Mouse (Mus musculus): ENCODE measurements around the gene Kiz. TPM values are rescaled to one million over a fixed set of nuclear protein-coding genes. Genes with fewer than 3 reads are reported as not detected.

Kiz gene
- polyA plus RNA-seq, 1 experiment from 2014 or later: 31.6 TPM

DNA sequence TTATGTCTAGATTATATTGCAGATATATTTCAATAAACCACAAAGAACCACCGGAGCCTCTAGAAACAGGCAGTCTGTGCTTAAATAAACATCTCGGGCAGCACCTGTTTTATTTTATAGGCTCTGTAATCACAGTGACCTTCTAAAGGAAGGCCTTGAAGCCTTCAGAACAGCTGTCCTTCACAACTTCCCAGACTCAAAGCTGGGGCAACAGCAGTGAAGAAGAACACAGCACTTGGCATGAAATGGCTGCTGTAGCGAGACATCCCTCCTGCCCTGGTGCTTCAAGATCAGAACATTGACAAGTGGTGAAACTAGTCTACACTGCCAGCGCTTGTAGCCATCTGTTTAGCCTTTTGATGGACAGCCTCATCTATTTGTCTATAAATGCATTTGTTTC, 70.2 kb downstream of the Kiz start:
- Histone ChIP-seq H3K9ac (no peak overlapping the region), H3K9me3 (ENCODE audit: low read depth, low read length) (no peaks in the 10 kb centered on the region), H3K27me3 (ENCODE audit: insufficient read depth, low read length) (no peaks in the 10 kb centered on the region), H3K4me2 (no peak overlapping the region), H3K27ac (ENCODE audit: low read depth) (no peak overlapping the region), H3K4me3 (ENCODE audit: low read depth, low read length) (no peak overlapping the region), H3K36me3 (ENCODE audit: insufficient read depth) (no peaks in the 10 kb centered on the region), H3K4me1 (ENCODE audit: insufficient read depth) (no peaks in the 10 kb centered on the region)
- no peak for TF ChIP-seq CTCF (IDR thresholded peaks at IDR 0.05; ENCODE audit: low read depth)
- ATAC-seq (ENCODE audit: insufficient read depth): no peak
- 71% methylated on average over 4 of the region's 4 CpGs for WGBS
- DNase-seq: no peak

DNA sequence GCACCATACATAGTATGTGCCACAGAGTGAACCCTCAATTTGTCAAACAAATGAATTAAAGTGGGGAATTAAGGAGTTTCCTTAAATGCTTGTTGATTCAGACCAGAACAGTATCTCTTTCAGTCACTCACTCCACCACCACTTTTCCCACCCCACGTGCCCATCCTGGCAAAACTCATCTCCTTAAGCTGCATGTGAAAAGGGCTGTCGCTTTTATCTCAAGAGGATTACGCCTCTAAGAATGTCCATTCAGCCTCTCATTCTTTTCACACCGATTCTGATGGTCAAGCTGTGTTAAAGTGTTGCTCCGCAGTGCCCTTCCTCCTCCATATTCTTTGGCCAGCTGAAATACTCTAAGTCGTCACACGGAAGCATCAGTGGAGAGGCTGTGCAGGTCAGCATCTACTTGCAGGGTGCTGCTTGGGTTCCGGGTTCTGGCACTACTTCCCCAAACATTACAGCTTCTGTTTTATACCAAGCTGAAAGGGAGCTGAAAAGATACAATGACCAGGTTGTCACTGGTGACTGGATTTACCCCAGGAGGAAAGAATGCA, 92.6 kb downstream of the Kiz start:
- no peak overlapping the region for H3K4me3 ChIP-seq (ENCODE audit: low read depth, low read length)
- H3K4me1 ChIP-seq (ENCODE audit: insufficient read depth): no peaks in the 10 kb centered on the region
- H3K27me3 ChIP-seq (ENCODE audit: insufficient read depth, low read length): no peaks in the 10 kb centered on the region
- H3K36me3 ChIP-seq (ENCODE audit: insufficient read depth): peaks cover 4% of the 10 kb centered on the region; the same call in 1 of the 2 replicates
- no peak overlapping the region for H3K9ac ChIP-seq
- H3K9me3 ChIP-seq (ENCODE audit: low read depth, low read length): no peaks in the 10 kb centered on the region
- TF ChIP-seq CTCF (IDR thresholded peaks at IDR 0.05; ENCODE audit: low read depth): no peak
- DNase-seq (no peak), ATAC-seq (ENCODE audit: insufficient read depth) (no peak)
- H3K27ac ChIP-seq (ENCODE audit: low read depth): no peak overlapping the region
- no peak overlapping the region for H3K4me2 ChIP-seq
- 52% methylated on average over 8 of the region's 8 CpGs for WGBS

DNA sequence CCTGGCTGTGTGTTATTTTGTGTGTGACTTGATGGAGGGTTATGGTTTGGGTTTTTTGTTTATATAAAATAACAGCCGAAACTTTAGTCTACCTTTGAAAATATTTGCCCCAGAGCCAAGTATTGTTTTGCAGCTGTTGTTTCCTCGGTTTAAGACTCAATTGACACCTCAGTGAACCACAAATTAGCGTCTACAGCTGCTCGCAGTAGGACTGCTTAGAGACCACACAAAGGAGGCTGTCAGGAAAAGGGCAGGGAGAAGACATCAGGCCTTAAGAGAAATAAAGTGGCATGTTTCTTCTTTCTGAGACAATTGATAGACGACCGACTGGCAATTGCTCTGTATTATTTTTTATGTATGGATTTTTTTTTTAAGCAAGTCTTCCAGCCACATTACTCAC, 100.7 kb downstream of the Kiz start:
- Histone ChIP-seq H3K9me3 (ENCODE audit: low read depth, low read length) (no peaks in the 10 kb centered on the region), H3K4me1 (ENCODE audit: insufficient read depth) (no peaks in the 10 kb centered on the region), H3K27me3 (ENCODE audit: insufficient read depth, low read length) (no peaks in the 10 kb centered on the region), H3K36me3 (ENCODE audit: insufficient read depth) (peaks cover 7% of the 10 kb centered on the region; the same call in 1 of the 2 replicates), H3K9ac (no peak overlapping the region), H3K27ac (ENCODE audit: low read depth) (no peak overlapping the region), H3K4me2 (no peak overlapping the region), H3K4me3 (ENCODE audit: low read depth, low read length) (no peak overlapping the region)
- TF ChIP-seq CTCF (IDR thresholded peaks at IDR 0.05; ENCODE audit: low read depth): no peak
- ATAC-seq (ENCODE audit: insufficient read depth) (no peak), DNase-seq (no peak)
- WGBS: 56% methylated on average over 6 of the region's 6 CpGs

DNA sequence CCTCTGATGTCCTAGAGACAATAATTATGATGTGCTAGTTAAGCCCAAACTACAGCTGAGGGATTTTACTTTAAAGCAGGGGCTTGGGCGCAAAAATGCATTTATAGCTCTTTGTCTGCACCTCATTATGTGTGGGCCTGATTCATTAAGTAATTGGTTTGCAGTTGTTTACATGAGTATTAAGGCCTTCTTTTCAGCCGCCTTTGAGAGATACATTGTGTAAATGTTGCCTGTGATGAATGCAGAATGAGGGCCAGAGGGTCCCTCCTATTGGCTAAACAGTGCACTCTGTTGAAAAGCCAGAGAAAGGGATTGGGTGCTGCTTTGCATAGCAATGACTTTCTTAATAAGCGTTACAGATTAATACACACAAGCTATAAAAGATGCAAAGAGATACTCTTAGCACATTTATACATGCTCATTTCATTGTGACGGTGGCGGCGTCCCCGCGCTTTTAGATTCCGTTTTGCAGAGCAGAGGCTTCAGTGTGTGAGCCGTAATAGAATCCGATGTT, 102.8 kb downstream of the Kiz start:
- Histone ChIP-seq H3K4me3 (ENCODE audit: low read depth, low read length) (peak overlapping the region; percentile 30), H3K27ac (ENCODE audit: low read depth) (no peak overlapping the region), H3K9me3 (ENCODE audit: low read depth, low read length) (no peaks in the 10 kb centered on the region; the same call in 1 of the 2 replicates), H3K9ac (no peak overlapping the region), H3K4me2 (peak overlapping the region; percentile 71), H3K27me3 (ENCODE audit: insufficient read depth, low read length) (no peaks in the 10 kb centered on the region), H3K36me3 (ENCODE audit: insufficient read depth) (peaks cover 3% of the 10 kb centered on the region; the same call in 1 of the 2 replicates), H3K4me1 (ENCODE audit: insufficient read depth) (no peaks in the 10 kb centered on the region)
- WGBS: 13% methylated on average over 11 of the region's 11 CpGs
- ATAC-seq (ENCODE audit: insufficient read depth) (peak; percentile 84), DNase-seq (peak; percentile 70)
- TF ChIP-seq CTCF (IDR thresholded peaks at IDR 0.05; ENCODE audit: low read depth): no peak

DNA sequence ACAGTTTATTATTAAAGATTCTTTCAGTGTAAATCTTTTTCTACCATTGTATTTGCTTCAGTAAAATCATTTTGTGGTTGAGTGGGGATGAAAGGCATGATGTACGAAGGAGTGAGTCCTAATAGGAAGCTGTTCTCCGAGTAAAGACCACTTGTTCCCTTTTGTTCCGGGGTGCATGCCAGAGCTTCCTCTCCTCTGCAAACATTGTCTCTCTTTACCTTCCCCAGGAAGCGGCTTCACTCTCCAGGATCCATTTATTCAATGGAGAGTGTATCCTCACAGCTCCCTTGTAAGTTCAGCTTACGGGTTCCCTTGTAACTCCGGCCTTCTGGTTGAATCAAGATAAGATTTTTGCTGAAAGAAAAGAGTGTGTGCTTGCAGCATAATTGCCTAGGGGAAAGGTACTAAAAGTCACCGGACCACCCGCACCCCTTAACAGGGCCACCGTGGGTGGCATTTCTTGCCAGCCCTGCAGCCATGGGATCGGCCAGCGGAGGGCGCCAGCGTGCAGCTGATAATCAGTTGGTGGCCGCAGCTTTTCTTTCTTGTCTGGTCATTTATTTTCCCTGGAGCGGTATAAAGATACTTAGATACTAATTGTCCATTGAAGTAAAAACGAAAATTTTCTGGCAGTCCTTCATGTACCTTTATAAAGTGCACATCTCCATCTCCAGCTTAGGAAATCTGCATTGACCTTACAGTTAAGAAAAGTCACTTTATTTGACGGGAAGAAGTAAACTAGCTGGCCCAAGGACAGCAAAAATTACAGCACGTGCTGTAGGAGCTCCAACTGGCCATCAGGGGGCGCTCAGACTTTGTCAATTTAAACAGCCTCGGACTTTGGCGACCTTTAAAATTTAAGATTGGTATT, 103.5 kb downstream of the Kiz start:
- peak overlapping the region; percentile 71 for H3K4me2 ChIP-seq
- DNase-seq (peak; percentile 91), ATAC-seq (ENCODE audit: insufficient read depth) (peak; percentile 78)
- no peaks in the 10 kb centered on the region for H3K27me3 ChIP-seq (ENCODE audit: insufficient read depth, low read length)
- 0 out of 2 replicates have a peak overlapping the region, but pooled peaks have one; percentile 50 for H3K27ac ChIP-seq (ENCODE audit: low read depth)
- 1% methylated on average over 21 of the region's 21 CpGs for WGBS
- peaks cover 3% of the 10 kb centered on the region; the same call in 1 of the 2 replicates for H3K36me3 ChIP-seq (ENCODE audit: insufficient read depth)
- no peaks in the 10 kb centered on the region; the same call in 1 of the 2 replicates for H3K9me3 ChIP-seq (ENCODE audit: low read depth, low read length)
- no peaks in the 10 kb centered on the region for H3K4me1 ChIP-seq (ENCODE audit: insufficient read depth)
- peak overlapping the region; percentile 30 for H3K4me3 ChIP-seq (ENCODE audit: low read depth, low read length)
- peak overlapping the region; percentile 10; the same call in 1 of the 2 replicates for H3K9ac ChIP-seq
- peak; percentile 73 for TF ChIP-seq CTCF (IDR thresholded peaks at IDR 0.05; ENCODE audit: low read depth)

DNA sequence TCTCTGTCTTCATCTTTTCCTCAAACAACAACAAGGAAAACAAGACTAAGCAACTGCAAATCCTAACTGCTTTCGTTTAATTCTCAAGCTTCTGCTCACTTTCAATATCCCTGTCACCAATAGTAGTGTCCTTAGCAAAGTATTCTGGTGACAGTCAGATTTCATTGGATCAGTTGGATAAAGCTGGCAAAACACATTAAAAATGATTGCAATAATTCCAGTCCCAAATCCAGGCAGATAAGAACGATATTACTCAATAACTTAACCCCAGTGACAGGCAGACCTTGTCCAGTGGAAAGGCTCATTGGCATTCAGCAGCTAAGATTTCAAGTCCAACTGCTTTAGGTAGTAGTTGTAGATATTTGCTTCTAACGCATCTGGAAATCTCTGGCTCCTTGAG, 119.4 kb downstream of the Kiz start:
- H3K4me3 ChIP-seq (ENCODE audit: low read depth, low read length): no peak overlapping the region
- 0 out of 2 replicates have a peak, but pooled peaks cover 5% of the 10 kb centered on the region for H3K36me3 ChIP-seq (ENCODE audit: insufficient read depth)
- H3K4me2 ChIP-seq: no peak overlapping the region
- no peak for ATAC-seq (ENCODE audit: insufficient read depth)
- H3K4me1 ChIP-seq (ENCODE audit: insufficient read depth): no peaks in the 10 kb centered on the region
- no peak overlapping the region for H3K27ac ChIP-seq (ENCODE audit: low read depth)
- 74% methylated on average over 3 of the region's 3 CpGs for WGBS
- H3K9ac ChIP-seq: no peak overlapping the region
- no peaks in the 10 kb centered on the region for H3K27me3 ChIP-seq (ENCODE audit: insufficient read depth, low read length)
- no peak for DNase-seq
- no peak for TF ChIP-seq CTCF (IDR thresholded peaks at IDR 0.05; ENCODE audit: low read depth)
- H3K9me3 ChIP-seq (ENCODE audit: low read depth, low read length): no peaks in the 10 kb centered on the region

DNA sequence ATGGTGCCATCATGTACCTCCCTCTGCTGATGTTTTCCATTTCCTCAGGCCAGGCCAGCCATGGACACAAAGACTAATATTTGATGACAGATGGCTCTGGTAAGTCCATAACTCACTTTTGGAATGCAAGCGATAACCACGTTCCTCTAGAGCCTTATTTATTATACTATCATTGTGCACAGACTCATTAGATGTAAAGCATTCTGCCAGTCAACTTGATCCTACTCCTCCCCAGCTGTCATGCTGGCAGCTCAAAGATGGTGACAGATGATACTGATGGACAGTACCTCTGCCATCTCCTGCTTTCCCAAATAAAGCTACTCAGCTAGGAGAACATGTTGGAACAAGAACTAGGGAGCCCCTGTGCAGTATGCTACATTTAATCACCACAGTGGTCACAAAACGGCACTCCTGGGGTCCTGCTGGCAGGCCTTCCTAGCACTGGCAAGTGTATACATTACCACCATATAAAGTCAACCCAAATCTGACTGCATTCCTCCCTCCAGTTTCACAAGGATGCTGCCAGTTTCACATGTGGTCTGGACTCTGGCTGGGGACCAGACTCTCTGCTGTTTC, 119.9 kb downstream of the Kiz start:
- no peaks in the 10 kb centered on the region for H3K9me3 ChIP-seq (ENCODE audit: low read depth, low read length)
- no peaks in the 10 kb centered on the region for H3K4me1 ChIP-seq (ENCODE audit: insufficient read depth)
- H3K36me3 ChIP-seq (ENCODE audit: insufficient read depth): 0 out of 2 replicates have a peak, but pooled peaks cover 4% of the 10 kb centered on the region
- no peak for DNase-seq
- H3K4me3 ChIP-seq (ENCODE audit: low read depth, low read length): no peak overlapping the region
- no peak overlapping the region for H3K4me2 ChIP-seq
- no peak for TF ChIP-seq CTCF (IDR thresholded peaks at IDR 0.05; ENCODE audit: low read depth)
- WGBS: 52% methylated on average over 3 of the region's 3 CpGs
- H3K9ac ChIP-seq: no peak overlapping the region
- no peak for ATAC-seq (ENCODE audit: insufficient read depth)
- H3K27ac ChIP-seq (ENCODE audit: low read depth): no peak overlapping the region
- H3K27me3 ChIP-seq (ENCODE audit: insufficient read depth, low read length): no peaks in the 10 kb centered on the region
